Mouse (Mus musculus) cerebellum, adult 2 months (tissue): ENCODE data around the gene Cbwd1.

Experiments used
- CTCF ChIP-seq: fragments of 200-500 bp; IDR thresholded peaks from 2 replicates; pipeline ENCODE4 v1.5.1; 2011; ENCODE audit warnings: low read depth, mild to moderate bottlenecking, control low read depth, low read length, moderate library complexity, borderline replicate concordance; ENCODE audit not compliant: insufficient read depth
- POLR2A ChIP-seq: fragments of 200-500 bp; IDR thresholded peaks from 2 replicates; pipeline ENCODE4 v1.6.1; 2011; ENCODE audit warnings: low read length, control low read depth, borderline replicate concordance; ENCODE audit not compliant: insufficient read depth

- no peak for TF ChIP-seq CTCF
- no peak for TF ChIP-seq POLR2A
These were observed 40.5 kb downstream of the Cbwd1 start for GRCm38 (mm10) chr19:24920866-24921265.
